Mouse (Mus musculus): Measurements from ENCODE around the gene Ttc41.

DNA sequence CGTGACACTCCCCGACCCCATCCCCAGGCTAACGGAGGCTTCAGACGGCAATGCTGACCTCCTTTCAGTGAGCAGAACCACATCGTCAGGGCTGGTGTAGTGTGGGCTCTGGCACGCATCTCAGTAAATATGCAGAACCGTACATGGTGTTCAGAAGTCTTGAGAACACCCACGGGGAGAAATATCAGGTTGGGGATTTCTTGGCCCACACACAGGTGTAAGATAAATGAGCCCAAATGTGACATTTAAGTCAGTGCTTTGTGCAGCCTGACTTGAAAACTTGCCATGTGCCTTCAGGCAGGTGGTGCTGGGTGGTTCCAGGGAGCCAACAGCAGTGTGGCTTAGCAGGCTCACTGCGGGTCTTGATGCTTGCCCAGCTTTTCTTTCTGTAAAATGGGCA lies 104.4 kb downstream of the Ttc41 start:
- TF ChIP-seq CTCF (IDR thresholded peaks at IDR 0.05; ENCODE audit: low read depth, low read length) (no peak), EP300 (IDR thresholded peaks at IDR 0.05; ENCODE audit: insufficient read depth, low read depth, low read length) (no peak)

Measured in ES-Bruce4 (cell line).